Mouse (Mus musculus): ENCODE results near the gene Snrnp48. TPM values are rescaled to one million over a fixed set of nuclear protein-coding genes. Genes with fewer than 3 reads are reported as not detected.
A peak's percentile ranks its signal among the peaks of the same experiment; 100 is the strongest.

Snrnp48 gene
- polyA plus RNA-seq, 2 experiments, result 10.9 to 15.8 TPM

- H3K27me3 ChIP-seq (ENCODE audit: control insufficient read depth, insufficient read depth, low read length), result no peaks in the 10 kb centered on the region
- H3K9ac ChIP-seq (replicated peaks), result no peak overlapping the region
- H3K4me2 ChIP-seq (ENCODE audit: low read depth), result no peak overlapping the region
- H3K9me3 ChIP-seq (ENCODE audit: control insufficient read depth, low read length), result no peaks in the 10 kb centered on the region
- H3K4me3 ChIP-seq (ENCODE audit: insufficient read depth in 1 of 2, low read depth in 2 of 2, low read length in 2 of 2), result no peak overlapping the region
- ATAC-seq (ENCODE audit: insufficient read depth), result no peak
- WGBS (ENCODE audit: insufficient replicate concordance), result 69% methylated on average over 4 of the region's 4 CpGs
- DNase-seq (ENCODE audit: low read depth in 3 of 3, low spot score in 3 of 3), result no peak
- peaks cover 10% of the 10 kb centered on the region; the same call in 1 of the 2 replicates for H3K36me3 ChIP-seq (replicated peaks; ENCODE audit: control insufficient read depth, insufficient read depth, low read depth)
- no peak overlapping the region for H3K27ac ChIP-seq
- no peak for TF ChIP-seq CTCF (IDR thresholded peaks at IDR 0.05; ENCODE audit: low read depth)
- no peak for TF ChIP-seq EP300 (IDR thresholded peaks at IDR 0.05; ENCODE audit: low read depth)
- no peaks in the 10 kb centered on the region for H3K4me1 ChIP-seq (replicated peaks; ENCODE audit: control insufficient read depth in 2 of 2, insufficient read depth in 2 of 2, low read length in 1 of 2)
These were observed 27.7 kb downstream of the Snrnp48 start for GRCm38 (mm10) chr13:38232411-38232810.

GRCm38 (mm10) chr13:38232856-38233625 lies 28.3 kb downstream of the Snrnp48 start:
- Histone ChIP-seq H3K9me3 (ENCODE audit: control insufficient read depth, low read length) (no peaks in the 10 kb centered on the region), H3K4me3 (ENCODE audit: insufficient read depth in 1 of 2, low read depth in 2 of 2, low read length in 2 of 2) (no peak overlapping the region), H3K4me2 (ENCODE audit: low read depth) (no peak overlapping the region), H3K9ac (replicated peaks) (no peak overlapping the region), H3K36me3 (replicated peaks; ENCODE audit: control insufficient read depth, insufficient read depth, low read depth) (peaks cover 5% of the 10 kb centered on the region; the same call in 1 of the 2 replicates), H3K4me1 (replicated peaks; ENCODE audit: control insufficient read depth in 2 of 2, insufficient read depth in 2 of 2, low read length in 1 of 2) (no peaks in the 10 kb centered on the region), H3K27me3 (ENCODE audit: control insufficient read depth, insufficient read depth, low read length) (no peaks in the 10 kb centered on the region), H3K27ac (no peak overlapping the region)
- DNase-seq (ENCODE audit: low read depth in 3 of 3, low spot score in 3 of 3) (no peak), ATAC-seq (ENCODE audit: insufficient read depth) (no peak)
- 48% methylated on average over 3 of the region's 3 CpGs for WGBS (ENCODE audit: insufficient replicate concordance)
- TF ChIP-seq CTCF (IDR thresholded peaks at IDR 0.05; ENCODE audit: low read depth), result no peak

DNA sequence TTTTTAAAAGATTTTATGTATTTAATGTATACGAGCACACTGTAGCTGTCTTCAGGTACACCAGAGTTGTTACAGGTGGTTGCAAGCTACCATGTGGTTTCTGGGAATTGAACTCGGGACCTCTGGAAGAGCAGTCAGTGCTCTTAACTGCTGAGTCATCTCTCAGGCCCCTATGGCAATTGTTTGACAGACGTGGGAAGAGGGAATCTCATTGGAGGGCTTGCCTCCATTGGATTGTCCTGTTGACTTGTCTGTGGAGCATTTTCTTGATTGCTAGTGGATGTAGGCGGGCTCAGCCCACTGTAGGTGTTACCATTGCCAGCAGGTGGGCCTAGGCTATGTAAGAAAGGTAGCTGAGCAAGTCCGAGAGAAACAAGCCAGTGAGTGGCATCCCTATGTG lies 29.9 kb downstream of the Snrnp48 start:
- no peaks in the 10 kb centered on the region for H3K4me1 ChIP-seq (replicated peaks; ENCODE audit: control insufficient read depth in 2 of 2, insufficient read depth in 2 of 2, low read length in 1 of 2)
- TF ChIP-seq EP300 (IDR thresholded peaks at IDR 0.05; ENCODE audit: low read depth) (no peak), CTCF (IDR thresholded peaks at IDR 0.05; ENCODE audit: low read depth) (no peak)
- H3K9me3 ChIP-seq (ENCODE audit: control insufficient read depth, low read length), result no peaks in the 10 kb centered on the region
- no peak overlapping the region for H3K9ac ChIP-seq (replicated peaks)
- no peak overlapping the region for H3K4me3 ChIP-seq (ENCODE audit: insufficient read depth in 1 of 2, low read depth in 2 of 2, low read length in 2 of 2)
- no peak overlapping the region for H3K4me2 ChIP-seq (ENCODE audit: low read depth)
- no peak overlapping the region for H3K27ac ChIP-seq
- H3K27me3 ChIP-seq (ENCODE audit: control insufficient read depth, insufficient read depth, low read length), result no peaks in the 10 kb centered on the region
- 46% methylated on average over 5 of the region's 5 CpGs for WGBS (ENCODE audit: insufficient replicate concordance)
- DNase-seq (ENCODE audit: low read depth in 3 of 3, low spot score in 3 of 3), result no peak
- ATAC-seq (ENCODE audit: insufficient read depth), result no peak
- no peaks in the 10 kb centered on the region for H3K36me3 ChIP-seq (replicated peaks; ENCODE audit: control insufficient read depth, insufficient read depth, low read depth)

- TF ChIP-seq EP300 (IDR thresholded peaks at IDR 0.05; ENCODE audit: low read depth), result no peak
- peak; percentile 33; the same call in 1 of the 2 replicates for TF ChIP-seq CTCF (IDR thresholded peaks at IDR 0.05; ENCODE audit: low read depth)
- H3K9ac ChIP-seq (replicated peaks), result no peak overlapping the region
- H3K27ac ChIP-seq, result no peak overlapping the region
- WGBS (ENCODE audit: insufficient replicate concordance), result 50% methylated on average over 3 of the region's 3 CpGs
- DNase-seq (ENCODE audit: low read depth in 3 of 3, low spot score in 3 of 3), result peak in 1 of 3 experiments; percentile 10
- no peak overlapping the region for H3K4me2 ChIP-seq (ENCODE audit: low read depth)
- H3K36me3 ChIP-seq (replicated peaks; ENCODE audit: control insufficient read depth, insufficient read depth, low read depth), result no peaks in the 10 kb centered on the region
- no peak for ATAC-seq (ENCODE audit: insufficient read depth)
- no peaks in the 10 kb centered on the region for H3K9me3 ChIP-seq (ENCODE audit: control insufficient read depth, low read length)
- no peaks in the 10 kb centered on the region for H3K27me3 ChIP-seq (ENCODE audit: control insufficient read depth, insufficient read depth, low read length)
- no peaks in the 10 kb centered on the region for H3K4me1 ChIP-seq (replicated peaks; ENCODE audit: control insufficient read depth in 2 of 2, insufficient read depth in 2 of 2, low read length in 1 of 2)
- no peak overlapping the region for H3K4me3 ChIP-seq (ENCODE audit: insufficient read depth in 1 of 2, low read depth in 2 of 2, low read length in 2 of 2)
These were observed 30.6 kb downstream of the Snrnp48 start for GRCm38 (mm10) chr13:38235370-38235769.

GRCm38 (mm10) chr13:38248151-38248550 lies 43.4 kb downstream of the Snrnp48 start:
- Histone ChIP-seq H3K4me2 (ENCODE audit: low read depth) (no peak overlapping the region), H3K27ac (no peak overlapping the region), H3K9me3 (ENCODE audit: control insufficient read depth, low read length) (no peaks in the 10 kb centered on the region), H3K36me3 (replicated peaks; ENCODE audit: control insufficient read depth, insufficient read depth, low read depth) (no peaks in the 10 kb centered on the region), H3K4me1 (replicated peaks; ENCODE audit: control insufficient read depth in 2 of 2, insufficient read depth in 2 of 2, low read length in 1 of 2) (no peaks in the 10 kb centered on the region), H3K9ac (replicated peaks) (no peak overlapping the region), H3K4me3 (ENCODE audit: insufficient read depth in 1 of 2, low read depth in 2 of 2, low read length in 2 of 2) (no peak overlapping the region), H3K27me3 (ENCODE audit: control insufficient read depth, insufficient read depth, low read length) (no peaks in the 10 kb centered on the region; the same call in 1 of the 2 replicates)
- DNase-seq (ENCODE audit: low read depth in 3 of 3, low spot score in 3 of 3) (no peak), ATAC-seq (ENCODE audit: insufficient read depth) (no peak)
- WGBS (ENCODE audit: insufficient replicate concordance), result 57% methylated on average over 5 of the region's 5 CpGs
- TF ChIP-seq CTCF (IDR thresholded peaks at IDR 0.05; ENCODE audit: low read depth) (no peak), EP300 (IDR thresholded peaks at IDR 0.05; ENCODE audit: low read depth) (no peak)

All from liver, embryonic 14.5 days (tissue).